Mouse (Mus musculus) left cerebral cortex, adult 2 months (tissue): ENCODE data around the gene Smco4. TPM values are rescaled to one million over a fixed set of nuclear protein-coding genes. Genes with fewer than 3 reads are reported as not detected.

Experiments
- DNase-seq, 2 experiments: peaks; one replicate each; pipeline ENCODE4 v3.0.0; 2021 to 2022; ENCODE audit warnings: low spot score in 2 of 2, mixed read lengths in 1 of 2; ENCODE audit errors: extremely low spot score in 1 of 2
- H3K27ac ChIP-seq: fragments of 200-600 bp; 2 replicates; pipeline ENCODE4 v1.8.1; 2022
- H3K4me3 ChIP-seq: fragments of 200-600 bp; 2 replicates; pipeline ENCODE4 v1.8.1; 2022
- CTCF ChIP-seq: fragments of 200-600 bp; IDR thresholded peaks from 2 replicates; pipeline ENCODE4 v1.8.1; 2022; ENCODE audit warnings: antibody characterized with exemption, mild to moderate bottlenecking, moderate library complexity
- intact Hi-C: fragments of 180-260 bp; cut with DNase I; formaldehyde crosslinking; loops from one replicate; pipeline ENCODE4 v1.15.1; 2025
- total RNA-seq, 2 experiments: library from RNA; stranded (reverse); gene quantifications; 2 replicates each; pipeline ENCODE4 v1.2.3; 2021

Smco4 gene
- total RNA-seq, 2 experiments from 2014 or later, result 3.0 to 4.4 TPM

DNA sequence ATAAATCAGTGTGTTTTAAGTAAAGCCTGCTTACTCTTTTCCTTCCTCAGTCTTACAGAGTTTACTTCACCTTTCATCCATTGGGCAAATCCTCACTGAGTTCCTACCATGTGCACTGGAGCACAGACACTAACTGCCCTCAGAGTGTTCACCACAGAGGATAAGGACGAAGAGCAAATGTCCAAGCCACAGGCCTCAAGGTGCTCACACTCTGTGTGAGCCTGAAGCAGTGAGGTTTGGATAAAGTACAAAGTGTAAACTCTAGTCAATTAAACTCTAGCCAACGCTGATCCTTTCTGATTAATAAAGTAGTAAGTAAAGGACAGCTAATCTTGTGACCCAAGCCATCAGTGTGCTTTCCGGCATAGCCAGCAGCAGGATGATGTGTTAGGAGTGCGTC, 100.9 kb downstream of the Smco4 start:
- no peak for TF ChIP-seq CTCF
- intact Hi-C loops, result no loop called here
- H3K27ac ChIP-seq, result no peak overlapping the region
- H3K4me3 ChIP-seq, result no peak overlapping the region
- DNase-seq, result no peak

Other genes starting within 250 kb of the Smco4 start
- gene Med17, start 213.5 kb upstream of the Smco4 start, total RNA-seq, result 10 to 100 TPM; 35.7 to 35.8 TPM
- gene Taf1d, start 187.2 kb upstream of the Smco4 start, total RNA-seq, result 10 to 100 TPM; 30.7 to 33.5 TPM
- 10 to 100 TPM; 17.6 to 19.2 TPM for gene 4931406C07Rik, start 187.0 kb upstream of the Smco4 start, total RNA-seq
- gene Cep295, start 135.6 kb upstream of the Smco4 start, total RNA-seq, result 10 to 100 TPM; 22.2 to 23.2 TPM
- under 1 TPM; 0.35 to 0.45 TPM for gene Deup1, start 134.5 kb downstream of the Smco4 start, total RNA-seq
- 10 to 100 TPM; 44.5 to 46.7 TPM for gene Slc36a4, start 216.3 kb downstream of the Smco4 start, total RNA-seq